Mouse (Mus musculus) cortical plate, adult 2 months (tissue): ENCODE results near the gene Adgrf5.

ENCODE experiments used
- CTCF ChIP-seq: fragments of 200-500 bp; IDR thresholded peaks from 2 replicates; pipeline ENCODE4 v1.5.1; 2011; ENCODE audit warnings: mild to moderate bottlenecking, control low read depth, low read length; ENCODE audit not compliant: insufficient read depth; ENCODE audit errors: extremely low read depth
- POLR2A ChIP-seq: fragments of 200-500 bp; IDR thresholded peaks from 2 replicates; pipeline ENCODE4 v1.6.1; 2011; ENCODE audit warnings: mild to moderate bottlenecking, low read length, control low read depth; ENCODE audit not compliant: insufficient read depth; ENCODE audit errors: extremely low read depth

DNA sequence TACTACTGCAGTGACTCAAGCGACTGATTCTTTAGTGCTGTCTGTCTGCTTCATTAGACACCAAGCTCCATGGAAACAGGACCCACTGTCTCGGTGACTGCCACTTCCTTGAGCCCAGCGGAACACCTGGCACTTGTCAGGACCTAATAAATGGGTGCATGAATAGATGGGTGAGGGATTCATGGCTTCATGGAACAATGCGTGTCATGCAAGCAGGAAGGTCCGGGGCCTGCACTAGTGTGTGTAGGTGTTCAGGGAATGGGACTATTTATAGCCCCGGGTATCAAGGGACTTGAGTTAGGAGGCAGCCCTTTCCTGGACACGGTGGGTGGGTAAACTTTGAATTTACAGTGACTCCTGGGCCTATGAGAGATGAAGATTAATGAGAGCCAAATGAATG is 38.4 kb downstream of the Adgrf5 start:
- no peak for TF ChIP-seq CTCF
- TF ChIP-seq POLR2A = no peak
